Mouse (Mus musculus): ENCODE measurements around the gene Tmem131.

DNA sequence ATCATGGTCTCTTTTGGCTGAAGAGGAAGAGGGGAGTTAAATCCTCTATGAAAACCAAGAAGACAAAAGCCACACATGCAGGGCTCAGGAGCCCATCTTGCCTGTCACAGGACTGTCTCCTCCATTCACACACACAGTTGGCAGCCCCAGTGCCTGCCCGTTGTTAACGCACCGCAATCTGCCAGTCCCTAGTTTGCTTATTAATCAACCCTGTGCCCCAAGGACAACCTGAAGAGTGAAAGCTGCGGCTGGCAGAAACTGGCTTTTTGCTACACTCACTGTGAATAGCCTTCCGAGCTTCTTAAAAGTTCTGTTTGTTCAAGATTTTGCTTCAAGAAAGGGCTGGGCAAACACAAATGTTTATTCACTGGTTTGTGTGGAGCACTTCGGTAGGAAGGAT lies 50.3 kb downstream of the Tmem131 start:
- no peak for TF ChIP-seq EP300 (optimal IDR thresholded peaks at IDR 0.05)
- TF ChIP-seq CTCF (IDR thresholded peaks at IDR 0.05; ENCODE audit: low read depth), result no peak

Measured in stomach, postnatal 0 days (tissue).